Mouse (Mus musculus): ENCODE results near the gene Ppp1r3c.

Gene Ppp1r3c

DNA sequence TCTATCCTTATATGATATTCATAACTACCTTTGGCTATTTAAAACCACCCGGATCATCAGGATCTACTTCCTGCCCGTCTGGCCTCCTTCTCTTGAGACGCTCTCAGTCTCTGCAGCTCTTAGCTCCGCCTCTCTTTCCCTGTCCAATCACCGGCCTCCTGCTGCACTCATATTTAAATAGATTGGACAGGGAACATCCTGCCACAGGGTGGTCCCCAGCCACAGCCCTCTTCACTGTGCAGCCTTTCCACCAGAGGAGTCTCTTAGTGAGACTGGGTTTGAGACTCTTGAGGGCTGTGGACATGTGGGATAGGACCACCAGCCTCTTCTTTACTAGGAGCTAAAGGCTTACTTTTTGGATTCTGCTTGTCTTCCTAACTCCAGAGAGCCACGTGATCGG, 20.2 kb downstream of the Ppp1r3c start:
- DNase-seq (ENCODE audit: low read depth): no peak

DNA sequence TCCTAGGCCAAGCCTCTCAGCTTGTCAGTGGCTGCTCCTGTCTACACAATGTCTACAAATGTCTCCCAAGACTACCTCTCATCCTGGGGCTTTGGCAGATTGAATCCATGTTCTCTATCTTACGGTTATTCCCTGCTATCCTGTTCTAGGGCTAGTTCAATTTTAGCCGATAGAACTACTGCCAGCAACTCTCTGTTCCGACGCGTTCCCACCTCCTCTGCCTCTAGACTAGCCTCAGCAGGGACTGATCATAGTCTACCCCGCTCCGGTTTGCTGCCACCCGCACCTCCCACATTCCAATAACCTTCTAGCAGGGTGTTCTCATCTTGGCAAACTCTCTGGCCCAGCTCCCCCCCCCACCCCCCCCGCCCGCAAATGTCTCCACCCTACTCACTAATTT, 20.9 kb downstream of the Ppp1r3c start:
- no peak for DNase-seq (ENCODE audit: low read depth)

- DNase-seq (ENCODE audit: low read depth): peak; percentile 59
These were observed 22.0 kb downstream of the Ppp1r3c start for GRCm38 (mm10) chr19:36714492-36714891.

GRCm38 (mm10) chr19:36713092-36713491, 23.4 kb downstream of the Ppp1r3c start:
- peak; percentile 35 for DNase-seq (ENCODE audit: low read depth)

- no peak for DNase-seq (ENCODE audit: low read depth)
These were observed 30.3 kb downstream of the Ppp1r3c start for GRCm38 (mm10) chr19:36706195-36706594.

DNA sequence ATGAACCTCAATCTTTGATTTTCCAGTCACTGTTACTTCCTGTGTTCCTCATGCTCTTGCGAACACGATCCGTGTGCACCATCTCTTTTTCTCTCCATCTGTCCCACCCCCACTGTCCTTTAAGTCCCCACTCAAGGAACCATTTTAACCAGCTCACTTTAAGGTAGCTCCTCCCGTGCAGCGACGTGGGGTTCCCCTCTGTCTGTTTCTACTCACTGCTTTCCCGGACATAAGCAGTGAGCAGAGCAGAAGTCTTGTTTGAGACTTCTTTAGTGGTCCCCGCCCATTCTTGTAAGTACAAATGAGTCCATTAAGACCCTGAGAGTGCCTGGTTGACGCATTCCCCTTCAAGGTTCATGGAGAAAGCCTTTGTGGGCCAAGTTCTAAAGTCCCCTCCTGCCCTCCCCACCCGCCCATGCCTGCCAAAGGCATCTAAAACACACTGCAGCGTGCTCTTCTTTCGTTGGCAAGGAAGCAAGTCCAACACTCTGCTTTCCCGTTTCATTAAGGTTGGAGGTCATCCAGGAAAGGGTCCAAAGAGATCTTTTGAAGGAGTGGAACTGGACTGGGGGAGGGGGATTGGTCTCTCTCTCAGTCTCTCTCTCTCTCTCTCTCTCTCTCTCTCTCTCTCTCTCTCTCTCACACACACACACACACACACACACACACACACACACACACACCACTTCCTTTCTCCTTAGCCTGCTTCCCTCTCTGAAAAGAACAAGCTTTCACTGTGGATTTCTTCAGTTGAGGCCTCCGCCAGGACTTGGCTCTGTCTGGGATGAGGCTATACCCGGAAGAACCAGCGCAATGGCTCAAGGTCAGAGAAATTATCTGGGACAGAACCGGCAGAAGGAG, 30.9 kb downstream of the Ppp1r3c start:
- DNase-seq (ENCODE audit: low read depth): no peak

DNA sequence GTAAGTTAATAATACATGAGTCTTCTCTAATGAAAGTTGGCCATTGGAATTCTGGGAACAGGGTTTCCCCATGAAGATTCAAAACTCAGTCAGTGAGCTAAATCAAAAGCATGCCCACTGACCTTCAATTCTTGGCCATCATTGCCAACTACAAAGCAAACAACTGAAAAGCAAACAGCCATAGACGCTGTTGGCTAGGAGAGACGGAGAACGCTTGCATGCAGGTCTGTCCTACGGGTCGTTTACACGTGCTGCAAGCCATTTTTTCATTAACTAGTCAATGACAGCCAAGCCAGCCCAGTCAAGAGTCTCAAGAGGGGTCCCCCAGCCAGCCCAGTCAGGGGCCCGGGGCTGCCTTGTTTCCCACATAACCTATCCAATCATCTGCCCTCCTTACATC, 31.7 kb downstream of the Ppp1r3c start:
- DNase-seq (ENCODE audit: low read depth): no peak

GRCm38 (mm10) chr19:36701809-36702622, 34.4 kb downstream of the Ppp1r3c start:
- peak; percentile 52 for DNase-seq (ENCODE audit: low read depth)

DNA sequence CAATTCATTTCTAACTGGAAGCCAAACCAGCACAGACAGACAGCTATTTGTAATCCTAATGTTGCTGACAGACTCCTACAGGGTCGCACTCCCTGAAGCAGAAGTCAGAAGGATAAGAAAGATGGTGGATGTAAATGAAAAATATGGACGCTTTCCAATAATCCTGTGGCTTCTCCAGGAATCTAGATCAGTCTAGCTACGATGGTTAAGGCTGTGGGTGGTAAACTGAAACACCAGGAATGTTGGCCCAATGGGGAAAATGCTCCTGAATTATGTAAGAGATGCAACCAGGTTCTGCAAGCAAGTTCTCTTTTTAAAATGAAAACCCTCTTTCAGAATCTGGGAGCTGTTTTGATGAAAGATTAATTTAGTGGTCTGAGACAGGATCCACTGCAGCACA, 35.1 kb downstream of the Ppp1r3c start:
- DNase-seq (ENCODE audit: low read depth): peak; percentile 86

DNA sequence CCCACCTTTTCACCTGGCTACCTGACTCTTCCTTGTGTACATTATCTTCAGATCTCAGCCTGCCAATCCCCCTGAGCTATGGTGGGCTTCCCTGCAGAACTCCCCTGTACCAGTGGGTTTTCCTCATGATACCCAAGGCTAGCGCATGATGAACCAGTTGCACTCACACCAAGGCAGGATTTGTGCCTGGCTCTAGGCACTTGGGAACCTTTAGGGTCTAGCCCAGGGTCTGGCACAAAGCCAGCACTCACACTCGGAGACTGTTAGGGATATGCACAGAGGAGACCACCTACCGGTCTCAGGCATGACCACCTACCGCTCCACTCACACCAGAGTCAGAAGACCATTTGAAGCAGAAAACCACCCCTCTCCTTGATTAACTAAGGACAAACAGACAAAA, 35.5 kb downstream of the Ppp1r3c start:
- no peak for DNase-seq (ENCODE audit: low read depth)

DNA sequence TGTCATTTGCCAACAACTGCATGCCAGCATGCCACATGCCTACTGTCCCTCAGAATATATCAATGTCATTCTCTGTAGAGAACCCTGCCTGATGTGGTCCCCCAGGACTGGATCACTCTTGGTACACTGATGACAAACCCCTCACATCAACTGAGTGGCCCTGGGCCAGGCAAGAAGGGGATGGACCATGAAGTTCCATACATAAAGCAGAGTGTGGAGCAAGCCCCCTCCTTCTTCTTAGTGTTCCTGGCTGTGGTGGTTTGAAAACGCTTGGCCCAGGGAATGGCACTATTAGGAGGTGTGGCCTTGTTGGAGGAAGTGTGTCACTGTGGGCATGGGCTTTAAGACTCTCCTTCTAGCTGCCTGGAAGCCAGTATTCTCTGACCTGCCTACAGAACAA, 37.3 kb downstream of the Ppp1r3c start:
- DNase-seq (ENCODE audit: low read depth): no peak

- DNase-seq (ENCODE audit: low read depth): no peak
These were observed 38.3 kb downstream of the Ppp1r3c start for GRCm38 (mm10) chr19:36698200-36698599.

GRCm38 (mm10) chr19:36696601-36697122, 39.8 kb downstream of the Ppp1r3c start:
- DNase-seq (ENCODE audit: low read depth): no peak

- DNase-seq (ENCODE audit: low read depth): no peak
These were observed 42.9 kb downstream of the Ppp1r3c start for GRCm38 (mm10) chr19:36693530-36693929.

DNA sequence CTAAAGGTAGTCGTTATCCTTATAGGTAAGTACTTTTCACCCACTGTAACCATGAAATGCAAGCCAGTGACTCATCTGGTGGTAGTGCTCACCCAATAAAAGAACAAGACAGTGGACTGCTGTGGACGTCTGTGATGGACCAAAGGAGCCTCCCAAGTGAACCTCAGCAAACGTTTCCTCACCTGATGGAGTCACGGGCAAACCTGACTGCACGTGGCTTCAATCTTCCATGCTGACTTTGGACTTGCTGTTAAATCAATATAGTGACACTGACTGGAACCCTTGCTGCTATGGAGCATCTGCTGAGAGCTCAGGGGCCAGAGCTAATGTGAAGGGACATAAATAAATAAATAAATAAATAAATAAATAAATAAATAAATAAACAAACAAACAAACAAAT, 44.5 kb downstream of the Ppp1r3c start:
- no peak for DNase-seq (ENCODE audit: low read depth)

DNA sequence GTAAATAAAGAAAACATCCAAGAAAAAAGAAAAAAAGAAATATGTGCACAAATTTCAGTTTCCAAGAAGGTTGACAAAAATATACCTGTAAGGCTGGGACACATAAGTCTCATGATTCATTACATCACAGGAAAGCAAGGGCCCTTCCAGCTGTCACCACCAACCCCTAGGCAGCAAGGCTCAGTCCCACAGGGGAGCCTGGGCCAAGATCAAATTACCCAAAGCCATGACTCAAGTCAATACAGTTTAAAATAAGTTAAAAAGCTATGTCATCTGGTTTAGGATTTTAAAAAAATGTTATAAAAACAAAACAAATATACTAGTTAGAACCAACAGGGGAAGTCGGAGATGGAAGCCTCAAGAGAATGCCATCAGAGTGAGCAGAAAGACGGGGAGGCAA, 45.2 kb downstream of the Ppp1r3c start:
- peak; percentile 64 for DNase-seq (ENCODE audit: low read depth)

GRCm38 (mm10) chr19:36689205-36689604, 47.2 kb downstream of the Ppp1r3c start:
- DNase-seq (ENCODE audit: low read depth): no peak

- peak; percentile 97 for DNase-seq (ENCODE audit: low read depth)
These were observed 48.4 kb downstream of the Ppp1r3c start for GRCm38 (mm10) chr19:36687843-36688637.

GRCm38 (mm10) chr19:36687044-36687443, 49.4 kb downstream of the Ppp1r3c start:
- DNase-seq (ENCODE audit: low read depth): peak; percentile 32

DNA sequence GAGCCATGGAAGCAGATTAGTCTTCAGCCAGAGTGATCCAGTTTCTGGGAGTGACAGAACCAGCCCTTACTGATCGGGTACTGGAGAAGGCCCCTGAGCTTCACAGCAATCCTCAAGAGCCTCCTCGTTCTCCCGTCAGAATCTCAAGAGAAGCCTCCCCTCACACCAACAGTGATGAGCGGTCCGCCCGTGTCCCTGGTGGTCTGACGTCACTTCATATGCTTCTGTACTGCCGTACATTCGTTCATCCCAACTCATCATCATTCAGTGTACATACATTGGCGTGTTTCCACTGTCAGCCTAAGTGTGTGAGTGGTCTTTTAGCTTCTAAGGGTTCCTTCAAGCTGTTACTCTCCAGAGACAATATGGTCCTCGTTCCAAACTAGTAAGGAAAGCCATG, 50.4 kb downstream of the Ppp1r3c start:
- DNase-seq (ENCODE audit: low read depth): no peak

DNA sequence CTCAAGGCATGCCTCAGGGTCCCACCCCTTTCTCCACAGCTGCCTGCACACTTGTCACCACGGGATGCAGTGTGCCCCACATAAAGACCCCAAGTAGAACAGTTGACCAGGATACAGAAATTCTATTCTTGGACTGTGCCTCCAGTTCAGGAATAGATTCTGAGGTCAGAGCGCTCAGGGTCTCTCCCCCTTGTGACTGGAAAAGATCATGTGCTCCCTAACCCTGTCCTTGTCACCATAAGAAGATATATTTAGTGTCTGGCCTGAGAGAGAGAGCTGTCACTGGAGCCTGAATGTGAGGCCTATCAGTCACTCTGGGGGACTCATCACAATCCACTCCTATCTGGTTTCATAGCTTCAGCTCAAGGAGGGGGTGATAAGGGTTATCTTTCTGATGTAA, 53.9 kb downstream of the Ppp1r3c start:
- DNase-seq (ENCODE audit: low read depth): no peak

All from NIH3T3 (cell line).